Mouse (Mus musculus) hindbrain, embryonic 14.5 days (tissue): ENCODE measurements at regions not wholly inside any gene's neighbourhood (a gene's known extent, or its start where the extent isn't known, plus 50 kb on each side); places are given as distances from the start of the nearest gene placed in this dataset.

Source experiments
- ATAC-seq: fragments of 200-750 bp; cut with Nextera tagmentation; 2 replicates; pipeline ENCODE4 v1.8.0; 2017; ENCODE audit warnings: moderate number of reproducible peaks, mild to moderate bottlenecking, moderate TSS enrichment, moderate library complexity; ENCODE audit not compliant: low FRiP score
- DNase-seq: peaks from one replicate; pipeline ENCODE4 v3.0.0-alpha.2; 2015; ENCODE audit warnings: low spot score
- H3K27ac ChIP-seq: fragments of 300-500 bp; sonication (generic); 2 replicates; pipeline ENCODE4 v1.5.1; 2014; ENCODE audit warnings: mild to moderate bottlenecking, moderate library complexity
- H3K27me3 ChIP-seq: fragments of 300-500 bp; sonication (generic); 2 replicates; pipeline ENCODE4 v1.6.1; 2014; ENCODE audit warnings: mild to moderate bottlenecking, low read length, mixed read lengths; ENCODE audit not compliant: control insufficient read depth, insufficient read depth
- H3K36me3 ChIP-seq: fragments of 300-500 bp; sonication (generic); replicated peaks from 2 replicates; pipeline ENCODE4 v1.6.1; 2014; ENCODE audit not compliant: control insufficient read depth, insufficient read depth
- H3K4me1 ChIP-seq: fragments of 300-500 bp; sonication (generic); replicated peaks from 2 replicates; pipeline ENCODE4 v1.6.1; 2014; ENCODE audit warnings: antibody characterized with exemption, low read length, mixed read lengths; ENCODE audit not compliant: control insufficient read depth, insufficient read depth
- H3K4me2 ChIP-seq: fragments of 300-500 bp; sonication (generic); replicated peaks from 2 replicates; pipeline ENCODE4 v1.6.1; 2014; ENCODE audit warnings: mild to moderate bottlenecking, moderate library complexity
- H3K4me3 ChIP-seq: fragments of 300-500 bp; sonication (generic); replicated peaks from 2 replicates; pipeline ENCODE4 v1.5.1; 2014; ENCODE audit warnings: mild to moderate bottlenecking, low read length
- H3K9ac ChIP-seq: fragments of 300-500 bp; sonication (generic); 2 replicates; pipeline ENCODE4 v1.6.1; 2014
- H3K9me3 ChIP-seq: fragments of 300-500 bp; sonication (generic); 2 replicates; pipeline ENCODE4 v1.6.1; 2016; ENCODE audit warnings: low read length; ENCODE audit not compliant: control insufficient read depth
- WGBS: fragments of 180-500 bp; shearing (Covaris S2); extraction: QIAGEN DNeasy Blood & Tissue Kit; methylation state at CpG from one replicate; pipeline ENCODE4 v1.1.7; 2014; 5-methylcytosine and 5-hydroxymethylcytosine counted together

- H3K4me3 ChIP-seq, result no peak overlapping the region
- WGBS, result 91% methylated on average over 11 of the region's 11 CpGs
- no peaks in the 10 kb centered on the region for H3K36me3 ChIP-seq
- DNase-seq (no peak), ATAC-seq (no peak)
- H3K4me2 ChIP-seq, result no peak overlapping the region
- H3K4me1 ChIP-seq, result no peaks in the 10 kb centered on the region
- no peak overlapping the region for H3K9ac ChIP-seq
- H3K27ac ChIP-seq, result no peak overlapping the region
- H3K27me3 ChIP-seq, result no peaks in the 10 kb centered on the region
- no peaks in the 10 kb centered on the region for H3K9me3 ChIP-seq
Observed at GRCm38 (mm10) chr10:119004426-119004825, 134.4 kb upstream of the Dyrk2 start.

GRCm38 (mm10) chr10:119003839-119004238 lies 133.8 kb upstream of the Dyrk2 start:
- Histone ChIP-seq H3K27me3 (no peaks in the 10 kb centered on the region), H3K36me3 (no peaks in the 10 kb centered on the region), H3K9ac (no peak overlapping the region), H3K4me2 (no peak overlapping the region), H3K4me1 (no peaks in the 10 kb centered on the region), H3K9me3 (no peaks in the 10 kb centered on the region), H3K4me3 (no peak overlapping the region), H3K27ac (no peak overlapping the region)
- ATAC-seq (no peak), DNase-seq (no peak)
- WGBS, result 51% methylated on average over 5 of the region's 5 CpGs

GRCm38 (mm10) chr10:119003042-119003441 lies 133.0 kb upstream of the Dyrk2 start:
- Histone ChIP-seq H3K9me3 (no peaks in the 10 kb centered on the region), H3K27ac (no peak overlapping the region), H3K36me3 (no peaks in the 10 kb centered on the region), H3K4me2 (no peak overlapping the region), H3K27me3 (no peaks in the 10 kb centered on the region), H3K4me3 (no peak overlapping the region), H3K4me1 (no peaks in the 10 kb centered on the region), H3K9ac (no peak overlapping the region)
- WGBS, result 100% methylated on average over 2 of the region's 2 CpGs
- ATAC-seq, result no peak
- DNase-seq, result no peak

- Histone ChIP-seq H3K4me1 (no peaks in the 10 kb centered on the region), H3K27ac (no peak overlapping the region), H3K9ac (no peak overlapping the region), H3K9me3 (no peaks in the 10 kb centered on the region), H3K4me3 (no peak overlapping the region), H3K27me3 (no peaks in the 10 kb centered on the region), H3K4me2 (no peak overlapping the region), H3K36me3 (no peaks in the 10 kb centered on the region)
- ATAC-seq, result no peak
- DNase-seq, result no peak
- WGBS, result 91% methylated on average over 7 of the region's 7 CpGs
Observed at GRCm38 (mm10) chr10:119001895-119002294, 131.9 kb upstream of the Dyrk2 start.

- Histone ChIP-seq H3K9ac (no peak overlapping the region), H3K4me2 (no peak overlapping the region), H3K27me3 (no peaks in the 10 kb centered on the region), H3K4me3 (no peak overlapping the region), H3K4me1 (no peaks in the 10 kb centered on the region), H3K36me3 (no peaks in the 10 kb centered on the region), H3K9me3 (no peaks in the 10 kb centered on the region), H3K27ac (no peak overlapping the region)
- DNase-seq (no peak), ATAC-seq (no peak)
- WGBS, result 82% methylated on average over 17 of the region's 17 CpGs
Observed at GRCm38 (mm10) chr10:119001000-119001780, 131.2 kb upstream of the Dyrk2 start.

- no peaks in the 10 kb centered on the region for H3K9me3 ChIP-seq
- no peaks in the 10 kb centered on the region for H3K27me3 ChIP-seq
- 83% methylated on average over 6 of the region's 6 CpGs for WGBS
- no peaks in the 10 kb centered on the region for H3K36me3 ChIP-seq
- H3K9ac ChIP-seq, result no peak overlapping the region
- no peak overlapping the region for H3K4me3 ChIP-seq
- DNase-seq (no peak), ATAC-seq (no peak)
- H3K4me1 ChIP-seq, result no peaks in the 10 kb centered on the region
- no peak overlapping the region for H3K4me2 ChIP-seq
- H3K27ac ChIP-seq, result no peak overlapping the region
Observed at GRCm38 (mm10) chr10:118998966-118999365, 129.0 kb upstream of the Dyrk2 start.

- Histone ChIP-seq H3K27me3 (no peaks in the 10 kb centered on the region), H3K9ac (no peak overlapping the region), H3K4me2 (no peak overlapping the region), H3K4me1 (no peaks in the 10 kb centered on the region), H3K36me3 (no peaks in the 10 kb centered on the region), H3K9me3 (no peaks in the 10 kb centered on the region), H3K4me3 (no peak overlapping the region), H3K27ac (no peak overlapping the region)
- no peak for DNase-seq
- ATAC-seq, result no peak
- WGBS, result 88% methylated on average over 2 of the region's 2 CpGs
Observed at GRCm38 (mm10) chr10:118997034-118997433, 127.0 kb upstream of the Dyrk2 start.

GRCm38 (mm10) chr10:118993819-118994574 lies 124.0 kb upstream of the Dyrk2 start:
- Histone ChIP-seq H3K9me3 (no peaks in the 10 kb centered on the region), H3K36me3 (no peaks in the 10 kb centered on the region), H3K4me3 (no peak overlapping the region), H3K9ac (no peak overlapping the region), H3K27ac (no peak overlapping the region), H3K4me2 (no peak overlapping the region), H3K27me3 (no peaks in the 10 kb centered on the region), H3K4me1 (no peaks in the 10 kb centered on the region)
- 75% methylated on average over 15 of the region's 15 CpGs for WGBS
- DNase-seq, result no peak
- ATAC-seq, result no peak

- no peak for DNase-seq
- WGBS, result 78% methylated on average over 7 of the region's 7 CpGs
- Histone ChIP-seq H3K27ac (no peak overlapping the region), H3K9ac (no peak overlapping the region), H3K36me3 (no peaks in the 10 kb centered on the region), H3K4me2 (no peak overlapping the region), H3K4me1 (no peaks in the 10 kb centered on the region), H3K4me3 (no peak overlapping the region), H3K27me3 (no peaks in the 10 kb centered on the region), H3K9me3 (no peaks in the 10 kb centered on the region)
- ATAC-seq, result no peak
Observed at GRCm38 (mm10) chr10:118991213-118991612, 121.2 kb upstream of the Dyrk2 start.
